Mouse (Mus musculus): ENCODE measurements around the gene Wdr62. TPM values are rescaled to one million over a fixed set of nuclear protein-coding genes. Genes with fewer than 3 reads are reported as not detected.
A peak's percentile ranks its signal among the peaks of the same experiment; 100 is the strongest.

Wdr62 gene
- total RNA-seq, 4 experiments from 2014 or later = 0.41 to 1.5 (median 0.84) TPM

DNA sequence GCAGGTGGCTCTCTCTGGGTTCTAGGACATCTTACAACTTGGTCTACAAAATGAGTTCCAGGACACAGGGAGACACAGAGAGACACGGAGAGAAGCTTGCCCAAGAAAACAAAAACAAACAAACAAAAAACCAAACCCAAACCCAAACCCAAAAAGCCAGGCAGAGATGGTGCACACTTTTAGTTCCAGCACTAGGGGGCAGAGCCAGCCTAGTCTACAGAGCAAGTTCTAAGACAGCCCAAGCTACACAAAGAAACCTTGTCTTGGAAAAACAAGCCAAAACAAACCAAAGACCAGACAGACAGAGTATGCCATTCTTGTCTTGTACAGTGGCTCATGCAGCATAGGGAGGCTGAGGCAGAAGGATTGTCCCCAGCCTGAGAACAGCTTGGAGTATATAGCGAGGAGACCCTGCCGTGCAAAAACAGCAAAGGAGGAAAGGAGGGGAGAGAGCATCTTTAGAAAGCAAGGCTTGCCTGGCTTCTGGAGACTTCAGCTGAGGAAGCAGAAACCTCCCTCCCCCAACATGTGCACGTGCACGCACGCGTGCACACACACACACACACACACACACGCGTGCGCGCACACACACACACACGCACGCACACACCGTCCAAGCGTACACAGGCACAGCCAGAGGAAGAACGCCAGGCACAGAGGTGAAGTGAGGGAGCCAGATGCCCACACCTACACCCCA is 26.0 kb upstream of the Wdr62 start:
- no peak for DNase-seq (ENCODE audit: low spot score)

DNA sequence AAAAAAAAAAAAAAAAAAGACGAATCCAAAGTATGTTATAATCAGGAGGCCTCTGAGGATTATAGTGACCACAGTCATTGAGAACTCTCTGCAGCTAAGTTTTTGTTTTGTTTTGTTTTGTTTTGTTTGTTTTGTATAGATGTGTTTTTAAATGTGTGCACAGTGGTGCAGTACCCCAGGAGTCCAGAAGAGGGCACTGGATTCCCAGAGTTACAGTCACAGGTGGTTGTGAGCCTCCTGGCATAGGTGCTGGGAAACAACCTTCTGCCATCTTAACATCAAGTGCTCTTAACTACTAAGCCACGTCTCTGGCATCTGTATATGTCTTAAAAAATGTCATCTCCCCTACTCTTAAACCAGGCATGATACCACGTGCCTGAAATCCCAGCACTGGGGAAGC is 20.7 kb upstream of the Wdr62 start:
- DNase-seq (ENCODE audit: low spot score) = no peak

DNA sequence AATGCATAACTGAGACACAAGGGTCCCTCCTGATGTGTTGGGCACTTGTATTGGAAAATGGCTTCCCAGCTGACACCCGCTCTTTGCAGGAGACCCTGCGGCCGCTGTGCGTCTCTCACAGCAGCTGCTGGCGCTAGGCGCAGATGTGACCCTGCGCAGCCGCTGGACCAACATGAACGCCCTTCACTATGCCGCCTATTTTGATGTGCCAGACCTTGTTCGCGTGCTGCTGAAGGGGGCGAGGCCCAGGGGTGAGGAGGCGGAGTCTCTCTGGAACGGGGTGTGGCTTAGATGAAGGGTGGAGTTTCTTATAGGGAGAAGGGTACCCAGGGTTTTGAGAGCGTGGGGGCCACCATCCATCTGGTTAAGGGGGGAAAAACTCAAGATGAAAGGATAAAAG is 17.0 kb upstream of the Wdr62 start:
- no peak for DNase-seq (ENCODE audit: low spot score)

DNA sequence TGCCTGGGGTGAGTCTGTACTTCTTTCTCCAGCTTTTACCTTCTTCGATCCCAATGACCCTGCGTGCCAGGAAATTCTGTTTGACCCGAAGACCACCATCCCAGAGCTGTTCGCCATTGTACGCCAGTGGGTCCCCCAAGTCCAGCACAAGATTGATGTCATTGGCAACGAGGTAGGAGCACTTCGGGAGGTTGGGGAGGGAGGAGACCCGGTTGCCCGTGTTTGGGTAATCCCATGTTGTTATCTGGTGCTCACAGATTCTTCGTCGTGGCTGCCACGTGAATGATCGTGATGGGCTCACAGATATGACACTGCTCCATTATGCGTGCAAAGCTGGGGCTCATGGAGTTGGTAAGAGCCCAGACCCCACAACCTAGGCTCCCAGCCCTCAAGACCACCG is 16.6 kb upstream of the Wdr62 start:
- DNase-seq (ENCODE audit: low spot score) = no peak

DNA sequence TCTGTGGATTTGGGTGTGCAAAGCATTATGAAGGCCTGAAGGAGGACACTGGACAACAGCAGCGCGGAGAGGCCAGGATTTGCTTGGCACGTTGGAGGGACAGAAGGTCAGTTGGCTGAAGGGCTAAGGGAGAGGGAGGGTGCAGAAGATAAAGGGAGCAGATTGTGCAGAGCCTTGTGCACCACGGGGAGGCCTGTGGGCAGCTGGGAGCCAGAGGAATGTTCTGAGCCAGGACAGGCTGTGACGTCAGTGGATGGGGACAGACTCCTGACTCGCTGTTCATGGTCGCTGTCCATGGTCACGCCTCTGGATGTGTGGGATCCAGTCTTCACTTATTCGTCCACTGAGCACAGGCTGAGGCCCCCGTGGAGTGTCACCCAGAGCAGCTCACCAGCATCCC is 14.9 kb upstream of the Wdr62 start:
- peak; percentile 43 for DNase-seq (ENCODE audit: low spot score)

DNA sequence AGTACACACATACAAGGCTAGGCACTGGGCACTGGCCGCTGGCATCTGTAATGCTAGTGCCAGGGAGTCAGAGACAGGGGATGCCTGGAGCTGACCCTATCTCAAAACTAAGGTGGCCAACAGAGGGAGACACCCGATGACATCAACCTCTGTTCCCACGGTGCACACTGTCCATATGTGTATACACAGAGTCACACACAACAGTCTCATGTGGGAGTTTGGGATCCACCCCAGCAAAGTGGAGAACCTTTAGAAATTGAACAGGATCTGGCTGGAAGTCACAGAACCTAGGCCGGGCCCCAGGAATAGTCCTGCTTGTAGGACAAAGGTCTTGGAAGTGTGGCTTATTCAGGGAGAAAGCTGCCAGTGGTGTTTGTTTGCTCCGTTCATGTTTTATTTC is 14.1 kb upstream of the Wdr62 start:
- no peak for DNase-seq (ENCODE audit: low spot score)

DNA sequence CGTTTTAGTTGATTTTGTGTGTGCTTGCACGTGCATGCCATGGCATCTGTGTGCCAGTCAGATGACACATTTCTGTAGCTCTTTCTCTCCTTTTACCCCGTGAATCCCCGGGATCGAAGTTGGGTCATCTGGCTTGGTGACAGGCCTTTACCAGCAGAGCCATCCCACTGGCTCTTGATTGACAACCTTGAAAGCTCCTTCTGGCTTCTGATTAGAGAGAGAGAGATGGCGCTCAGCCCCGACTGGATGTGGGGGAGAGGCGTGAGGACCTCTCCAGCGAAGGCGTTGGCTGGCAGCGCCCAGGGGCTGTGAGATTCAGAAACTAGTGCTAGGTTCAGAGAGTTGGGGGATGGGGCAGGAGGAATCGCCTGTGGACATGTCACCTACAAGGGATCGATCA is 13.6 kb upstream of the Wdr62 start:
- no peak for DNase-seq (ENCODE audit: low spot score)

DNA sequence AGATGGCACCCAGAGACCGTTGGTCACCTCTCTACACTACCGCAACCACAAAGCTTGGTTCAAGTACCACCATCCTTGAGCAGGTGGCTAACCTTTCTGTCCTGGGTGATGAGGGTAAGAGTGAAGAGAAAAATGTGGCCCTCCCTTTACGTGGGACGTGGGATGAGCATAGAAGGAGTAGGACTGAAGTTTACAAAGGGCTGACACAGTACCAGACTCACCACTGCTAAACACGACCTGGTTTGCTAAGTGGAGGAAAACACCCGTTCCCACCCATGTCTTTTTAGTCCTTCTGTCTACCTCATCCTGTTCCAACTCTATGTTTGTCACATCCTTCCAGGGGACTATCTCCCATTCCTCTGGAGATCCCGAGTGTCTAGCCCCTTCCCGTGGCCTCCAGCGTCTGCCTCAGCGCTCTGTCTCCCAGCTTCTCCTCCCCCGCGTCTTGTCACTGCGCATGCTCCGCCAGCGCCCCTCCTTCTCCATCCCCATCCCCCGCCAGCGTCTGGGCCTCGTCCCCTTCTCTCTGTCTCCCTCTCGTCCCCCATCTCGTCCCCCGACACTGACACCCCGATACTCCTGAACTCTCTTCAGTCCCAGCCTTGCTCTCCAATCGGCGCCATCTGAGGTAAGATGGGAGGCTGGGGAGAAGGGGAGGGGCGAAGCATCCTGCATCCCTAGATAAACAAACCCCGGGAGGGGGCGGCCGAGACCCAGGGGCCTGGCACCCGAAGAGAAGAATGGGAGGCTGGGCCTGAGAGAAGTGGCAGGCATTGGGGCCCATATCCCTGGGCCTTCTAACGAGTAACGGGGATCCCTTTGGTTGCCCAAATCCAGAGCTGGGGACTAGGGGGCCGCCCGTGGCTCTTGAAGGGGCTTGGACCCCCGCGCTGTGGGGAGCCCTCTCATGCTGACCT is 11.3 kb upstream of the Wdr62 start, which contains the start of gene Clip3:
Clip3 (plus strand) TSS at position 514 of the 917 bp plus-strand sequence.
- DNase-seq (ENCODE audit: low spot score) = peak; percentile 60

DNA sequence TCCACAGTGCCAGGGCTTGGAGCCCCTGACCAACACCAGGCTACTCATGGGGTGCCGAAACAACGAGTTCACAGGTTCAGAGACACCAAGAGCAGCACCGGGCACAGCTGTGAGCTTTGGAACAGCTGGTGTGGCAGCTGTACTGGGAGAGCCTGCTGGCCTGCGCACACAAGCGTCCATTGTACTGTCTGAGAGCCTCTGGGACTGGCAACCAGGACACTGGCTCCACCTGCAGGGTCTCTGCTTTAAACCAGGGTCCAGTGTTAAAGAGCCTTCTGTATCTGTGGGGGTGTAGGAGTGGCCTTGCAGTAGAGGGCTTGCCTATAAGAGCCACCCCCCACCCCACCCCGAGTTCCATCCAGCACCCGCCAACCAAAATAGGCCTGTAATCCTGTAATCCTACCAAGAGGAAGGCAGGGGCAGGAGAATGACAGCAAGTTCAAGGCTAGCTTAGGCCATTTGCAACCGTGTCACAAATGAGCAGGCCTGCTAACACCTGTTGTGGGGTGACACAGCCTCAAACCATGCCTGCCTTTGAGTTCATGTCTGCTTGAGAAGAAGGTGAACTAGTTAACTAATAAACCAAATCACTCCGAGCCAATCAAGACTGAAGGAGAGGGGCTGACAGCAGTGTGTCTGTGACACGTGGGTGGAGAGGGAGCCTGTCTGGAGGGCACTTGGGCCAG is 9.6 kb upstream of the Wdr62 start:
- DNase-seq (ENCODE audit: low spot score) = no peak

DNA sequence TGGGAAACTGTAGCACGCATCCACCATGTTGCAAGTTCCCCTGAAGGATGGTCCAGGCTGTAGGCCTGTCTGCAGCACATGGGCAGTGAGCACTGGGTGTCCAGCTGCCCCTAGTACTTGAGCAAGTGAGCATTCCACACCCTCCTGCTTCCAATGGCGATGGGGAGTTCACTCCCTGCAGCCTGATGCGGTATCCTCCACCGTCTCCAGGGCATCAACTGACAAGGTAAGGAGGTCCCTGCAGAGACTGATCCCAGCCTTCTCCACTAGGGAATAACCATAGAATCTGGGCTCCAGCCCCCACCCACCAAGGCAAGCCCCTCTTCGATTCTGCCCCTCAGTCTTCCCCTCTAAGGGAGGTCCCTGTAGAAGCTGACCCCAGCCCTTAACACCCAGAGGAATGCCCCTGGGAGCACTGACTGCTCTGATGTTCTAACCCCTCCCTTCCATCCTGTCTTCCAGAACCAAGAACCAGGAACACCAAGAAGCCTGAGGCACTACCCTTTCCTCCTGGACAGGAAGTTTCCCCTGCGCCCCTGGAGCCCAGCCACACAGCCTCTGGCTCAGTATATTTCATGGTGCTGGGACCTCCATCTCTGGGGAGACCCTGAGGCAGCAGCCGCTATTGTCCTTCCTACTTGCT is 9.0 kb upstream of the Wdr62 start:
- no peak for DNase-seq (ENCODE audit: low spot score)

DNA sequence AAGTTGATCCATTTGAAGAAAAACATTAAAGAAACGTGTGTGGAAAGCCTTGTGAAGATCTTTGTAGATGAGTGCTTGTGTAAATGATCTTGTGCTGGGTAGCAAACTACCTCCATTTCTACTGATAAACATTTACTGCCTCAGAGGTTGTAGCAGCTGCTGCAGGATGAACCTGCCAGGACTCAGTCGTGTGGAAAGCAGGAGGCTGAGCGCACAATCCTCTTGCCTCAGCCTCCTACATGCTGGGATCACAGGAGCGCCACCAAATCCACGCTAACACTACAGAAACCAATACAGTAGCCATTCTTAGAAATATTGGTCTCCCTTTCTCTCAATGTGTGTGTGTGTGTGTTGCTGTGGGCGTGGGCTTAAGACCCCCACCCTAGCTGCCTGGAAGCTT is 7.8 kb upstream of the Wdr62 start:
- DNase-seq (ENCODE audit: low spot score) = no peak

DNA sequence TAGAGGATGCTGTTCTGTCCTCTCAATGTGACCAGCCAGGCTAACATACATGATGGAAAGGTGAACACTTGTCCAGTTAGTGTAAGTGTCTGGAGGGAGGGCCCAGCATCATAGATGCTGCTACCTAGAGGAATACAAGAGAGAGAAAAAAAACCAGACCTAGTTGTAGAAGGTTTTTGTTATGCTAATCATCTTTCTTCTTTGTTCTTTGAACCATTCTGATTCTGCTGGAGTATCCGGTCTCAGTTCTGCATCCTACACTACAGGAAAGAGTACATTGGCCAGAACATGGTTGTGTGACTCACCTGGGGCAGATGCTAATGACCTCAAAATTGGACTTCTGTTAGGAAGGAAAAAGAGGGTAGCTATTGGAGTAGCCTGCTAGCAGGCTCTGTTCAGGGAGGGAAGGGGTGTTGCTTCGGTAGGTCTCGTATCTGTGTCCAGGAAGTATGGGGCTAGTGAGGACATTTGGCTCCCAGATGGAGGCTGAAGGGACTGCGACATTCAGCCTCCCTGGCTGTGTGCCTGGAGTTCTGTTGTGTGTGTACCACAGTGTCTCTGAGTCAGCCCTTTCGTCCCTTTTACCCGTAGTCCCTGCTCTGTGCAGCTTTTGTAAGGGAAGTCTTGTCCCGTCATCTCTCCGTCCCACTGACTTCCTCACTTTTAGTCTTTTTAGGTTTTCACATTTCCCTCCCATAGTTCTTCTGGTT is 6.6 kb upstream of the Wdr62 start:
- DNase-seq (ENCODE audit: low spot score) = no peak

DNA sequence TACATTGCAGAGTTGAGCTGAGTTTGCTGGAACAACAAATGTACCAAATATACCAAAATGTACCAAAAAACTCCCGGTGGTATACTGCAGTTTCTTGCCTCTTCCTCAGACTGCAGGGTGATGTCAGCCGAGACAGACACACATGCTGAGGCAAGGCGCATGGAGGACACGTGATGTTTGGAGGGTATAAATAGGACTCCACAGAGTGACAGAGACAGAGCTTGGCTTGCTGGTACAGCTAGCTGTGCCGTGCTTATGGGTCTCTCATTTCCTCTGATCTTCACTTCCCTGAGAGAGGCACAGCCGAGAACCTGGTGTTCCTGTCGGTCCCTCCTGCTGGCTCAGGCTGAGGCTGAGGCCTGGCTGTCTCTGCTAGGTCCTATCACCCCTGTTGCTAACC is 2.5 kb upstream of the Wdr62 start:
- peak; percentile 36 for DNase-seq (ENCODE audit: low spot score)

DNA sequence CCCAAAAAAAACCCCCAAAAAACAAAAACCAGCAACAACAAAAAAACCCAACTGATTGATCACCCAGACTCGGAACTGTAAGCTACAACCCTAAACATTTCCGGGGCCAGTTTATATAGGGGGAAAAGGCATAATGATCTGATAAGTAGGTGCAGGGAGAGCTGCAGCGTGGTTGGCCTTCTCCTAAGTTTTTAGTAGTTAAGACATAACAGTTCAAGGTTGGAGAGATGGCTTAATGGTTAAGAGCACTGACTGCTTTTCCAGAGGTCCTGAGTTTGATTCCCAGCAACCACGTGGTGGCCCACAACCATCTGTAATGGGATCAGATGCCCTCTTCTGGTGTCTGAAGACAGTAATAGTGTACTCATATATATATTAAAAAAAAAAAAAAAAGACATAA is 1.3 kb upstream of the Wdr62 start:
- no peak for DNase-seq (ENCODE audit: low spot score)

DNA sequence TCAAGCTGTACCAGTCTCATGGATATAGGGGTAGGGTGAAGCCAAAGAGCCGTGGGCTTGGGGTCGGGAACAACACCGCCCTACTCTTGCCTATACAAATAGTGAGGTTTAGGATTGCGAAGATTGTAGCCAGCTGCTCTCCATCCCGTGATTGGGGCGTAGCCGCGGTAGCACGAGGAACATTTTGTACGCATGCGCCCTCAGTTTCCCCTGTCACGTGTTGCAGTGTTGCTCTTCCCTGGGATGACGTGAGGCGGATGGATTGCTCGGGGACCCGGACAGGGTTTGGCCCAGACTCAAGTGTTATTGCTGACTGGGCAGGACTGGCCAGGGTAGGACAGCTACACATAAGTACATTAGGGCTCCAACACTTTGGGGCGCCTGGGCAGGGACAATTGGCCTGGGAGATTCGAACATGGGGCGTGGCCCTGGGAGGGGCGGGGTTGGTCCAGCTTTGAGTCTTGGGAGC is 485 bp upstream of the Wdr62 start:
- peak; percentile 91 for DNase-seq (ENCODE audit: low spot score)

DNA sequence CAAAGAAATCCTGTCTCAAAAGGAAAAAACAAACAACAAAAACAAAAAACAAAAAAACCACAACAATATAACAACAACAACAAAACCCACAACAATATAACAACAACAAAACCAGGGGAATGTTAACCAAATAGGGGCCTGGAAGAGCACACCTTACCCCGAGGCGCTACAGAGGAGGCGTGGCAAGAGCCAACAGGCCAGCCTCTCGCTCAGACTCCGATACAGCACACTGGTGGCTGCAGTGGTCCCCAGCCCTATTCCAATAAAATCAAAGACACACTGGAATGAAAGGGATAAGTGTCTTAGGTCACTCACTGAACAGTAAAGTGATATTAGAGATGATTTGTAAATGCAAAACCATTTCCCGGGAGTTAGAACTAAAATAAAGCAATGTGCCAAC is 683 bp downstream of the Wdr62 start:
- no peak for DNase-seq (ENCODE audit: low spot score)

DNA sequence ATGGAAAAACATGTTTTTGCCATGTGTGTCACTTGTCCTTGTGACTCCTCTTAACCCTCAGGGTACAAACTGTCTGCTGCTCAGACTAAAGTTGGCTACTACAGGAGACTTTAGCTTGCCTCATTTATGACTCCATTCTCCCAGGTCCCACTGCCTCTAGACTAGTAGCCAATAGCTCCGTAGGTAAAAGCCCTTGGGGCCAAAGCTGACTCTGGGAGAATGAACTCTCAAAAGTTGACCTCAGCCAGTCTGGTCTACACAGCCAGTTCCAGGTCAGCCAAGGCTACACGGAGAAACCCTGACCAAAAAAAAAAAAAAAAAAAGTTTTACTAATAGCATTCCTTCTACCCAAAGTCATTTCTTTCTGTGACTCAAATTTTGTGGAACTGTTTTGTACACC is 1.3 kb downstream of the Wdr62 start:
- DNase-seq (ENCODE audit: low spot score) = no peak

DNA sequence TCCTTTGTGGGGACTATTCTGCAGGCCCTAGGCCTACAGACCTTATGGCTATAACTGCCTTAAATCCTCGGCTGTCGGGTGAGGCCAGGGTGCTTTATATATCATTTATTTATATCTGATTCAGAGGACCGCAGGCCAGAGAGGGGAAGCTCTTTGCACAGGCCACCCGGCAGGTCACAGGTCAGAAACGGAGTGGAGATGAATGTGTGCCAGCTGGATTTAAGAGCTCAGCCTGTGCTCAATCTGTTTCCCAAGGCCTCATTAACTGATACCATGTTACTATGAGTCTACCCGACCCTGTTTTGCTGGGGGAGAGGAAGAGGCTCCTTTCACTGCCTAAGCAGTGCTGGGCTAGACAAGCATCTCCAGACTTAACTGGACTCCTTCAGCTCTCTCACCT is 5.8 kb downstream of the Wdr62 start:
- DNase-seq (ENCODE audit: low spot score) = no peak

DNA sequence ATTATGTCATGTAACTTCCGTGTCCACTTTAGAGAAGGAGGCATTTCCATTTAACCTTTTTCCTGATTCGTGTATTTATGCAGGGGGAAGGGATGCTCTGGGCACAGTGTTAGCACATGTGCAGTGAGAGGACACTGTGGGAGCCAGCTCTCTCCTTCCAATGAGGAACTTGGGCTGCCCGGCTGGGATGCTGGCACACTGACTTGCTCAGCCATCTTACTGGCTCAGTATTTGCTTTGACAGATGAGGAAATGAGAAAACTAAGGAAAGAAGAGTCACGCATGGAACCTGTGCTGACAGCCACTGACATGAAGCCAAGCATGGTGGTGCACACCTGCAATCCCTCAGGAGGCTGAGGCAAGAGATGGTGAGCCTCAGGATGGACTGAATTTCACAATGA is 10.6 kb downstream of the Wdr62 start:
- DNase-seq (ENCODE audit: low spot score) = no peak

DNA sequence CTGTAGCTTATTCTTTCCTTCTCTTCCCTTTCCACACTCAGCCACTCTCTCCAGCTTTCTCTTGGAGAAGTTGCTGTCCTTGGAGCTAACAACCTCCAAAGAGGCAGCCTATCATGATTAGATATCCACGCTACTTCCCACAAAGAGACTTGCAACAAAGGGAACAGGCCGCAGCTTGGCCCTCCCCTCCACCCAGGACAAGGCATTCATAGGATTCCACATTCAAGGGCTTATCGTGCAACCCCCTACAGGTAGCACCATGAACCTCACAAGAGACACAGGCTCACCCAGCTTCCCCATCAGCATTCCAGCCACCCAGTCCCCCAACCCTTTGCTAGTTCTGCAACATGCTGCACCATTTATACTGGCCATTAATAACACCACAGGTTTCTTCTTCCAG is 13.4 kb downstream of the Wdr62 start:
- no peak for DNase-seq (ENCODE audit: low spot score)

DNA sequence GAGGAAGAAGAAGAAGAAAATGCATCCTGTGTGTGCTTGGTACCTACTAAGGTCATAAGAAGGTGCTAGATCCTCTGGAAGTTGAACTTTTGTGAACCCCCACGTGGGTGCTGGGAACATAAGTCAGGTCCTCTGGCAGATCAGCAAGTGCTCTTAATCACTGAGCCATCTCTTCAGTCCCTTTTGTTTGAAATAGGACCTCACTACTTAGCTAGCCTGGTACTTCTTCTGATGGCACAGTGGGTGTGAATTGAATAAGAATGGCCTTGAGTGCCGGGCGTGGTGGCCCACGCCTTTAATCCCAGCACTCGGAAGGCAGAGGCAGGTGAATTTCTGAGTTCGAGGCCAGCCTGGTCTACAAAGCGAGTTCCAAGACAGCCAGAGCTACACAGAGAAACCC is 14.3 kb downstream of the Wdr62 start:
- DNase-seq (ENCODE audit: low spot score) = no peak
